Mouse (Mus musculus) B cell, adult 2 months (primary cell): Measurements from ENCODE around the gene Hmgb1.

Experiments used
- DNase-seq, 2 experiments: peaks; one replicate each; pipeline ENCODE4 v3.0.0; 2022

The Hmgb1 gene

DNA sequence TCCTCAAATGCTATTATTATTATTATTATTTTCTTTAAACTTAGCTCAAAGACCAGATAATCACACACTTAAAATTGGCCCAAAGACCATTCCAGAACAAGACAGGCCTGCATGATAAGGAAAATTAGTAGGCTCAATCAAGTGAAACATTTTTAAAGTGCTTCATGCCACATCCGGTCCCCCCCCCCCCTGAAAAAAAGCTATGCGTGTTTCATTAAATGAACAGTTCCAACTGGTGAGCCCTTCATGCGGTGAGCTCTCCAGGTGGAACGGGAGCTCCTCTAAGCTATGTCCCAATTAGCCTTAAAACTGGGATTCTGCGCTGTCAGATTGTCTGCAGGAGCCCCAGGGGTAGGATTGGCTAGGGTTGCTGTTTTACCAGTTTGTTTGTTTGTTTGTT is 168.0 kb downstream of the Hmgb1 start:
- DNase-seq = peak in 1 of 2 experiments; percentile 25

DNA sequence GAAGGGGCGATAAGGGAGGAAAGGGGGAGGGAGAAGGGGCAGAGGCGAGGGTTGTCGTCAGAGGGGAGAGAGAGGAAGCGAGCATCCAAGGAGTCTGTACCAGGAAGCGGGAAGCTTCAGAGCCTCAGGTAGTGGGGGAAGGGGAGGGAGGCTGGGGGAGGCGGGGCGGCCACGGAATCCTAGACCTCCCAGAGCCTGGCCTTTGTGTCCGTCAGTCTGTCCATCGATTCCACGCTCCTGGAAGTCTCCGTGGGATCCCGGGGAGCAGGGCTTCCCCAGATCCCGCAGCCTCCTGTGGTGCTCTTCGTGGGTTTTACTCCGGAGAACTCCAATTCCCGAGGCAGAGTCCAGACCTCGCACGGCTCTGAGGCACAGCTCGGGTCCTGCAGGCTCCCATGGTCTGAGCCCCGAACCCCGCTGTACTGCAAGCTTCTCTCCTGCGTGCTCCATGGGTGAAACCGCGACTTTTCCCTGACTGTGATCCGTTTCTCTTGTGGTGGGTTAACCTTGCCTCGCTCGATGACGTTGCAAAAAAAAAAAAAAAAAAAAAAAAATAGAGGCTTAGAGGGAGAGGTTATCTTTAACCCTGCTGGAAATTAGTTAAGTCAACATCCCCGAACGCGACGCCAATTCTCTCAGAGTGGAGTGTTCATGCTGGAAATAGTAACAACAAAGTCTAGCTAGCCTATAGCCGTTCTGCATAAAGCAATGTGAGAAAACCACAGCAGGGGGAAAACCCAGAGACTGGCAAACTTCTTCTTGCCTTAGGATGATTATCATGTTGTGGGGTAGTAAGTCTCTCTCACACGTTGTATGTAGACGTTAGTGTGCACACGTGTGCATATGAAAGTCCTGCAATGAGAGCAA is 168.7 kb downstream of the Hmgb1 start:
- DNase-seq = peak; percentile 68 to 75

DNA sequence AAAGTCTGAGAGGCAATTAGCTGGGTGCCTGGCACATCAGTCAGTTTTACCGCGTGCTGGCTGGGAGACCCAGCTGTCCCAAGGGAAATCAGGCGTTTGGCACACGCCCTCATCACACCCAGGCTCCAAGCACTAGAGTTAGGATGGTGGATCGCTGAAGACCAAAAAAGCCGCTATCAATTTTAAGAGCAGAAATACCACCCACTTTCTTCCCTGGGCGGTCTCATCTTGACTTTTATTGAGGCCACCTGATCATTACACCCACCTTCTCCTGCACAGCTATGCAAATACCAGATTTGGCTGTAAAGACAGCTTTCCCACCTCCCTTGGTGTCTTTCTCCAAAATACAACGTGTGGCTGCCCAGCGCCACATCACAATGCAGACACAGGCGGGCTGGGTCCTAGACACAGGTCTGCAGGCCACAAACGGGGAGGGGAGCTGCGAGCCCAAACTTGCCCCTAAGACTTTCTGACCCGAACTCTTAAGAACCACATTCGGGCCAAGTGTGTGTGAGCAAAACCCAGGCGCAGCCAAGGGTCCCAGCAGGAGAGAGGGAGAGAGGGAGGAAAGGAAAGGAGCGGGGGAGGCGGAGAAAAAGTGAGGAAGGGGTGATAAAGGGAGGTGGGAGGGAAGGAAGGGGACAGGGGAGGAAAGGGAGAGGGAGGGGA is 169.6 kb downstream of the Hmgb1 start:
- DNase-seq = peak; percentile 52 to 53

DNA sequence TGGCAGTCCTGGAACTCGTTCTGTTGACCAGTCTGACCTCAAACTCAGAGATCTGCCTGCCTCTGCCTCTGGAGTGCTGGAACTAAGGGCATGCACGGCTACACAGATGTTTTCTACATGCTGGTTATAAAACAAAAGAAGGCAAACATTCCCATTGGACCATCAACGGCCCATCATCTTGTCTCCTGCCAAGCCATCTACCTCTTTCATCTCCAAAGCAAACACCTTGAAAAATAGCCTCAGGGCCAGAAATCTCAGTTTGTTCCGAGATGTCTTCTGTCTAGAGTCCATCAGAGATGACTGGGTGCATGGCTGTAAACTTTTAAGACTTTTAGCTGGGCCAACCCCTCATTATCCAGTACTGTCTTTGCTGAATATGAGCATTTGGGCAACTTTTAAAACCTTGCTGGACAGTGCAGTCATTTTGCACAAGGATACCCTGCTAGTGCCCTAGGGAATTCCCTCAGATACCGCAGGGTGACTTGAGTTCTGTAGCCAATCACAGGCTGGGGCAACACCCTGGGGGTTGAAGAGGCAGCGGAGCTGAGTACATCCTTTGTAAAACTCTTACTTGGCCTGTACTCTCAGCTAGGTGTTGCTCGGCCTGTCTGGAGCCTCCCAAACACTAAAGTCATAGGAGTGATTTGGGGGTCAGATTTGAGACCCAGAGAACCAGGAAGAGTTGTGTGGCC is 170.3 kb downstream of the Hmgb1 start:
- DNase-seq = peak in 1 of 2 experiments; percentile 39

DNA sequence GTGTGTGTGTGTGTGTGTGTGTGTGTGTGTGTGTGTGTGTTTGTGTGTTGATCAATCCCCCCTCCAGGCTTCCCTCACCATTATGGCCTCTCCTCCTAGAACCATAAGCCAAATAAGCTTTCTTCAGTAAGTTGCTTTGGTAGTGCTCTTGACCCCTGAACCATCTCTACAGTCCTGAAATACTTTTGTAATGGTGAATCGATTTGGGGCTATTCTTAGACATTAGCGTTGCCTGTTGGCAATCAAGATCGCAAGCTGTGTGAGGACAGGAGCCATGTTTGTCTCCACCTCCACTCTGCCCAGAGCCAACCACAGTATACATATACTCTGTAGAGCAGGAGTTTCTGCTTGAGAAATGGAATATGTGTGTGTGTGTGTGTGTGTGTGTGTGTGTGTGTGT is 175.2 kb downstream of the Hmgb1 start:
- no peak for DNase-seq

DNA sequence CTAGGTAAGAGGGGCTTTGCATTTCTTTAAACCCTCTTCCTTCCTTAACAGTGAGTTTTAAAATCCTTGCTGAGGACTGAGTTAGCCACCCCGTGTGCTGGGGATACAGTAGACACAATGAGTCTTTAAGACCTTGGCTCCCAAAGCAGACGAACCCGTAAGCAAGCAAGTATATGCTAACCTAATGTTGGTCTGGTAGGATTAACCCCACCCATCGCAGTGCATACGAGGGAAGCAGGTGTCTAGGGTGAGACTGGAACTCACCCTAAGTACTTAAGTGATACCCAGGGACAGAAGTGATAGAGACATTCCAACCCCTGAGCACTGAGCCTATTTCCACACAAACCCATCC is 177.0 kb downstream of the Hmgb1 start:
- DNase-seq = peak; percentile 26 to 41

DNA sequence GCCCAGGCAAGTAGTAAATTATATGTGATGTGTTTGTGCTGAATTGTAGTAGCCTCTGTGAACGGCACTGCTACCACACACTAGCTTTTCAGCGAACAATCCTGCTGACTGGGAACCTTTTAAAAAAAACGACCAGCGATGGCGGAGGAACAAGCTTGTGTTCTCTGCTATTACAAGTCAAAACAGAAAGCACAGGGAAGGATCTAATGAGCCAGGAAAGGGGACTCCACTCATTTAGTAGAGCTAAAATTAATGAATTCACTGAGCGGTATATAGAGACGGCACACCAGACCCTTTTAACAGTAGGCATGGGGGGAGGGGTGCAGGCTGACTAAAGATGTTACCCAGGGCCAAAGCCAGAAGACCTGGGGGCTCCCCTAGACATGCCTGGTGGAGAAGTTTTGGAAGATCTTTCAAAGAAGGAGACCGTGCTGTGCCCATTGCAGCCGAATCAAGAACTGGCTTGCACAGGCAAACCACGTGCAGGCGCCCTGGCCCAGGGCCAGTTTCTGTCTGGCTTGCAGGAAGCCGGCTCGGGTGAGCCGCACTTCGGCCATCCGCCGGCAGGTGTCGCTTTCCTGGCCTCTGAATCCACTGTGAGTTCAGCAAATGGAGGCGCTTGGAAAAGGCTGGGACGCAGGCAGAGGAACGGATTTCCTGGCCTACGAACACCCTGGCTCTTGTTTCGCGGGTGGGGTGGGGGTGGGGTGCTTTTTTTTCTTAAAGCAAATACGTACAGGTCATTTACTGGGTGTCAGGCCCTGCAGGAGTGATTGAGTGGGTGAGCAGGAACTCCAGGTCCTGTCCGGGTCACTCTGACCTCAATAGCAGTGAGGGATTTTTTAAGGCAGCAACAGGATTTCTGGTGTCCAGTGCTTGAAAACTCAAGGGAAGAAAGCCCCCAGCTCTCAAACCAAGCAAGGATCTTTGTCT is 177.7 kb downstream of the Hmgb1 start:
- peak; percentile 99 for DNase-seq

DNA sequence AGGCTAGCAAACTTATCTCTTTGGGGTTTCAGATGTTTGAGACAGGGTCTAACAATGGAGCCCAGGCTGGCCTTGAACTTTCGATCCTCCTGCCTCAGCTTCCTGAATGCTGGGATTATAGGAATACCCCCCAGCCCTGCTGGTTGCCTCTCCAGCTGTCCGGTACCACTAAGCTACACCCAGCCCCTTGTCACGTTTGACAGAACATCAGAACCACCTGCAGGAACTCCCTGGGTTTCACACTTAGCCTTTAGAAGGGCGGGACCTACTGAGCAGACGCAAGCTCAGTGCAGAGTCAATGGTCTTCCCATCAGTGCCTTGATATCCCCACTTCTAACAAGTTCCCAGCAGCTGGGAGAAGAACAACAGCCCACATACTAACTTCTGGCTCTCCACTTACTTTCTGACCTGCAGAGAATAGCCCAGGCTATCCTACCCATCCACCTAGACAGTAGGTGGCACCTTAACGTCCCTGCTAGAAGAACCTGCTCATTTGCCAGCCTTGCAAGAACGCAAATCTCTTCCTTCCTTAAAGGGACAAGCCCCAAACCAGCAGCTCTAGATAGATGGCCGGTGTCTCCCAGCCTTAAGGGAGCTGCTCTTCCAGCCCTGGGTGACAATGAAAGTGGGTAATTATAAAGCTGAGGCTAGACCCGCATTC is 178.5 kb downstream of the Hmgb1 start:
- peak; percentile 59 to 62 for DNase-seq

DNA sequence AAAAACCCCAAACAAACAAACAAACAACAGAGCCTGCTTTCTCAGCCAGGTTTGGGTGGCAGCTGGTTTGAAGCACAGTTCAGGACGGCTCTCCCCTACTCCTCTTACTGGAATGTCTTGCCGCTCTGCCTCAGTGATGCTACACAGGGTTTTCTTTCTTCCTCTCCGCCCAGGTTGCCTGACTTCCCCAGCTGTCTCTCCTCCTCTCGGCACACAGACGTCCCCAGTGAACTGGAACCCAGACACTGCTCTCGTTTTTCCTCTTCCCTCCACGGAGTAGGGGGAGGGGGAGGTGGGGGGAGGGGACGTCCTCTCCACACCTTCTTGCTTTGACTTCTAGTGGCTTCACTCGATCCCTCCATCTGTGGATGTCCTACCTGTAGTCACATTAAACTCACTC is 179.2 kb downstream of the Hmgb1 start:
- peak; percentile 63 to 66 for DNase-seq

DNA sequence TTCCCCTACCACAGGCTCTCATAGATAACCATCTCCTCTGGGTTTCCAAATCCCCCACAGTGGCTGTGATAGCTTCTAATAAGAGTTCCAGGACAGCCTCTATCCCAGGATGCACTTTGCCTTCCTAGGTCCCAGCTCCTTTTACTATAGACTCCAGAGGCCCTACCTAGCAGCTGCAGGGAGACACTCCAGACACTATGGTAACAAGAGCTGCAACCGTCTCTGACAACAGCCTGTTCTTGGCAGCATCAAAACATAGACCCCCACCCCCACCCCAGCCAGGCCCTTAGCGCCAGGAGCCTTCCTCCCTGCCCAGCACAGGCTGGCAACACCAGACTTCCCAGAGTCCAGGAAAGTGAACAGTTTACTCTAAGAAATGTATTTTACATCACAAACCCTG is 181.2 kb downstream of the Hmgb1 start:
- no peak for DNase-seq

DNA sequence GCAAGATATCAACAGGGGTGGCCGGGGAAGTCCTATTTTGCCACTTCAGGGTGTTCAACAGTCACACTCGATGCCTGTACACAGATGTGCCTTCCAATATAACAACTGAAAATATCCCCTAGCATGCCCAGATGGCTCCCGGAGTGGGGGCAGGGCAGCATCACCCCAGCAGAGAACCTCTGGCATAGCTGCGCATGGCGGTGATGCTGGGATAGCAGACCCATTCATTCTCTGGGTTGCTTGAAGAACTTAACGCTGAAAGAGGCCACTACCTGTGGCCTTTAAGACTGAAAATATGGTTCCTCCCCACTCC is 181.5 kb downstream of the Hmgb1 start:
- no peak for DNase-seq

DNA sequence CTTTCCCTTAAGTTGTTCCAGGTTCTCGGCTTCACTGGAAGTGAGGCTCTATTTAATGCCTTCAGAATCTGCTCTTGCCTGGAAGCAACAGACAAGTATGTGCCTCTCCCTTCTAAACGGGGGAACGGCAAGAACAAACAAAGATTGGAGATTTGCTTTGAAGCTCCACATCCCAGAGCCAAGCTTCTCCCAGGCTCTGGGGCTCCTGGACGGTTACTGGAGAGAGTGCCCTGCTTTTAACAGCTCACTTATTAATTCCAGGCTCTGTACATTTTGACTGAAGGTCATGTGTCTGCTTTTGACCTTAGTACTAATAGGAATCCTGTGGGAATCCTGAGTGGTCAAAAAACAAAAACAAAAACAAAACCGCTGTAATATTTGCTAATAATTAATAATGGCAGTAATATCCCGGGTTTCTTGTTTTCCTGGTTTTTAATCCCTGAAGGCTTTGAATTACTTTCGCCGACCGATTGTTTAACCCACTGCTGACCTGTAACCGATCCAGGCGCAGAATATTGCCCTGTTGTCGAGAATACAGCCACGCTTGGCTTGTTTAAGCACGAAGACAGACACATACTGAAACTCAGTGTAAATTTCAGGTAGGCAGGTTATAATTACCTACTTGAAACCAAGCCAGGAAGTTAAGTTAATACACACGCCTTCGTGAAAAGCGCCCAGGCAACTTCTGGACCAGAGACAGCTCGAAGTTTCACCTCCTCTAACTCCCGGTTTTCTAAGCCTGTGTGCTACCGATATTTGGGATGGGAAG is 182.1 kb downstream of the Hmgb1 start:
- no peak for DNase-seq

DNA sequence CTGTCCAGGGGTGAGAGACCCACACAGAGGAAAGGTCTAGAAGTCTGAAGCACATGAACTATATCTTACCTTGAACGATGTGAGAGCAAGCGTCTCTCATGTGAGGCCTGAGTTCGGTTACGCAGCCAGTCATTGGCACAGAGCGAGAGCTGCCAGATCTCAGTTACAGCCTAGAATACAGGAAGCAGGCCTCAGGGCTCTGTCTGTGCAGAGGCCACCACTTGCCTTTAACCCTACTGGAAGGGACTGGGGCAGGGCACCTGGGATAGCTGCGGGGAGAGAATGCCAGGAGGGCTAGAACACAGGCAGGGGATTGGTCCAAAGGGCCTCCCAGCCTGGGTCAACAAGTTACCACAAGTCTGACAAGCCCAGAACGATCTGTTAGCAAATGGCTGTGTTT is 184.5 kb downstream of the Hmgb1 start:
- no peak for DNase-seq

DNA sequence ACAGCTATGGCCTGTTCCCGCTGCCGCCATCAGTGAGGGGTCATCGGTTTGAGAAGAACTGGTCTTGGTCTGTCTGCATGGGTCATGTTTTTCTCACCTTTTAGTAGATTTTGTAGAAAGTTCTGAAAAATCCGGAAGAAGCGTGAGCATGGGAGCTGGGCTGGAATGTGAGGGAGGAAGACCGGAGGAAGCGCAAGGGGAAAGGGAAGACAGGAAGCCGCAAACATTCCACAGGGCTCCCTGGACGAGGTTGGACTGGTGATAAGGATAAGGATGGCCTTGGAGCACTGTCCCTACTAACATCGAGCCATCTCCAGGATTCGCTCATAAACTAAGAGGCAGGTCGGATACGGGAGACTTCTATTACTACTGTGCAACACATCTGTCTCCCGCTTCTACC is 185.8 kb downstream of the Hmgb1 start:
- DNase-seq = no peak

DNA sequence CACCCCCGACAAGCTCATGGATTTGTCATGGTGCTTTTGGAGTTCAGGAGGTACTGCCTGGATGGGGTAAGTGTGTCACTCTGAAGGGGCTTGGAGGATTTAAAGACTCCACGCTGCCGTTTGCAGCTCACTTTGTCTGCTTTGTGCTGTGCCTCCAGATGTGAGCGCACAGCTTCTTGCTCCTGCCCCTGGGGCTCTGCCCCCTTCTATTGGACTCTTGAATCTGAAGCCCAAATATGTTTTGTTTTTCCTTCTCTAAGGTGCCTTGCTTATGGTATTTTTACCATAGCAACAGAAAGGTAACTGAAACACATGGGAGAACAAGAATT is 187.6 kb downstream of the Hmgb1 start:
- DNase-seq = no peak
